Mouse (Mus musculus) lung, adult 18-20 months (tissue): ENCODE data around the gene Sec62.

Experiments
- DNase-seq, 2 experiments: peaks; one replicate each; pipeline ENCODE4 v3.0.0; 2022; ENCODE audit warnings: mixed read lengths in 2 of 2

Sec62 gene

DNA sequence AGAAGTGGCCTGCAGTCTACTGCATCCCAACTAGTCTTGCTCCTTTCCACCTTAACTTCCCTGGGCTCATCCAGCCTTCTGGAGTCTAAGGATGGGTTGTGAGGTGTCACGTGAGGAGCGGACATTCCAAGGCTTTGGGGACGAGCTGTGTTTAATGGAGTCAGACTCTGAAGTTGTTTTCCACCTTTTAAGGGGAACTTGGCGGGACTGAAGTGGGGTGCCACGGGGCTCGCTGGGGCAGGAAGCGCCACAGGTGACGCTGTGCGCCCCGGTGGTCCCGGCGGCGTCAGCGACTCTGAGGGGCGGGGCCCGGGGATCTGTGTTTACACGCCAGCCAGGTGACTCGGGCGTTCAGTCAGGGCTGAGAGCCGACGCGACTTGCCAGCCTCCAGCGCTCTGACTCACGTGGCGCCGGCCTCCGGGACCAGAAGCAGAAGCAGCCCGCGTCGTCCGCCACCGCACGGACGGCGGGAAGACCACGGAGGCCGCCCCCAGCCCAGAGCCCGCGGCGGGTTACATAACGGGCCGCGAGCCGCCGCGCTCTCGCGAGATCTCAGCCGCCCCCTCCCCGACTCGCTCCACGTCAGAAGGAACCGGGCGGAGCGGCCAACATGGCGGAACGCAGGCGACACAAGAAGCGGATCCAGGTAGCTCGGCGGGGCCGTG is at the start of gene Sec62:
Gene Sec62, plus strand, starts transcription at position 139 of the 666 bp plus-strand sequence.
- peak; percentile 91 to 92 for DNase-seq

DNA sequence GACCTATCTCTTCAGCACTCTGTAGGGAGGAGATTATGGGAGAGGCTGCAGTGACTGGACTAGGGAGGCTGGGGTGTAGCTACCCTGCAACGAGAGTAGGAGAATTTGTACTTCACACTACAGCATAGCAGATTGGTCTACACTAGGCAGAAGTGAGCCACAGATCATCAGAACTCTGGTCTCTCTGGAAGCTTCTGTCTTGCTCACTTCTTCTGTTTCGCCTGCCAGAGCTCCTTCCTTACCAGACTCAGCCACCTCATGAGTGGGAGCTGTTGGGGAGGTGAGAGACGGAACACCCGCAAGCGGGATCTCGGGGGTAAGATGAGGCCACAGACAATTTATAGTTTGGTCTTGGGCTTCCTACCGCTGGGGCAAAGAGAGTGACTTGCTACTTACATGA is 49.8 kb upstream of the Sec62 start:
- no peak for DNase-seq

DNA sequence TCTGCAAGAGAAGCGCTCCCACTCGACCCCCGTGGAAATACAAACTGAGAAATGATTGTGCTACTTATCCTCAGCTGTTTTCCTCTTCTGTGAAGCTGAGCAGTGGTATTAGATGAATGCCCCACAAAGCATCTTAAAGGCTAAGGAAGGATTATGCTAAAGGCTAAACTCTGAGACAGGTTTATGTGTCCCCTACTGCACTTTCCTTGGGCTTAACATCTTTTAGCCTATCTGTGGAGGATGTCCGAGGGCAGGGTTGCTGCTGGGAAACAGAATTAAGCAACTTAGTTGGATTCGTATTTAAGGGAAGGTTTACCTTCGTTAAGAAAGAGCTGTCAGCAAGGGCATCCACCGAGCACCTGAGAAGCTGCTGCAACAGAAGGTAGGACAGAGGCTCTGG is 46.7 kb upstream of the Sec62 start, which contains the start of gene Samd7:
Gene Samd7, plus strand, starts transcription at position 288 of the 400 bp plus-strand sequence.
- DNase-seq = no peak

DNA sequence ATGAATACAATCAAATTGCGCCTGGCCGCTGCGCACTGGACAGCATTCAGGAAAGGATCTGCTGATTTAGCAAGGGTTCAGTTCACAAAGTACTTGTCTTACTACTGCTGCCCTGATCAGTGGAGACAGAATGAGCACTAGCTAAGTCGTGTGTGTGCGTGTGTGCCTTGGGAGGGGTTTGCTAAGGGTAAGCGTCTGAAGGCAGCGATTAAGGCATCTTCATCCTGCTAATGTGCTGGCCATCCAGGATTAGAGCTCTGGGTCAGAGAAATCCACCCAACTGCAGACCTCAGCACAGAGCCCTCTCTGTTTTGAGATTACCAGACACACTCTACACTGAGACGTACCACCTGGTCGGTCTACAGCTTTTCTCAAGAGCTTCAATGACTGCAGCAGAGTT is 44.4 kb upstream of the Sec62 start:
- no peak for DNase-seq

DNA sequence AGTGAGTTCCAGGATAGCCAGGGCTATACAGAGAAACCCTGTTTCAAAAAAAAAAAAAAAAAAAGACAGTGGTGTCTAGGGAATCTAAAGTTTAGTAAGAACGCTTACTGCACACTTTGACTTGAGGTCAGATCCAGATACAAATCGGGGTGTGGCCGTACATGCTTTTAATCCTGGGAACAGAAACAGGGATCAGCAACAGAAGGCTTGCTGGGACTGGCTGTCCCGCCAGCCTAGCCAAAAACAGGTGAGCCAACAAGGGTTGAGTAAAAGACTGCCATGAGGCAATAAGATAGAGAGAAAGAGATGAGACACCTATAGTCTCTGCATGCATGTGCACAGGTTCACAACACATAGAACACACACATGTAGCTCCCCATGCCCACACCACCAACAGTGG is 38.0 kb upstream of the Sec62 start:
- no peak for DNase-seq

DNA sequence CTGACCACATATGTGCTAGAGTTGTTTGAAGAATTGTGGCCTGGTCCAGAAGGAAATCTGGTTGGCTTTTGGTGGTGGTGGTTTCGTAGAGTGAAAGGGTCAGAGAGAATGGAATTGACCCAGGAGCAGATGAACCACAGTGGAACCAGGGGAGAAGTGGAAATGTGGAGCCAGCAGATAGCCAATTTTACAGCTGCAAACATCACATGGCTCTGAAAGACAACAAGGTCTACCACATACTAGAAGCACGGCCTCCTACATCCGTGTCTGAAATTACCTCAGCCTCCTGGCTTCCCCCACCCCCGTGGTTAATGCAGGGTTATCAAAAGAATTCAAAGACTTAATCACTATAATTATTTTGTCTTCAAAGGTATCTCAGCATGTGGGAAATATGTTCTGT is 27.8 kb upstream of the Sec62 start:
- DNase-seq = no peak

DNA sequence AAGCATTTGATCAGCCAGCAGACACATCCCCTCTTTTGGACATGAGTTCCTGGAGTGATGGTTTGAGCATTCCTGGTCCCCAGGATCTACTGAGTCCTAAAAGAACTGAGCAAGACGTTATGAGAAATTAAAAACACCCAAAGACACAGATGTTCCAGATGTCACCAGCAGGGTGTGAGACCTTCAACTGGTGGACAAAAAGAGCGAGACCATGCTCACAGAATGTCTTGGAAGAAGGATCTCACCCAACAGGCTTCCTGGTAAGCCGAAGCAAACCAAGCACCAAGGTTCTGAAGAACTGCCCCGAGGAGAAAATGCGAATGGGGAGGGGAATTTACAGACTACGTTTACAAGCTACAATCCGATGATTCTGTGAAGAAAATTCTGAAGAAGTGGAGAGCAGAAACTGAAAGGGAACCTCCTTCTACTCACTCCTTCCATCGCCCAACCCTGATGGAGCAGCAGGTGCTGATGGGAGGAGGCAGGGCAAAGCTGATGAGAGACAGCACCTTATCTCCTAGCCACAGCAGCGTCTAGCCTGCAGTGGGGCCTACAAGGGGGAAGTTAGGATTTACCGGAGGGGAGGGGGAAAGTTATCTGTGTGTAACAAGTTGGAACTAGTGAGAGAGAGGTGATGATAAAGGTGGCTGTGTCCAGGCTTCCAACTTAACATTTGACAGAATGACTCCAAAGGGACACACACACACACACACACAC is 27.2 kb upstream of the Sec62 start:
- peak; percentile 17 for DNase-seq

DNA sequence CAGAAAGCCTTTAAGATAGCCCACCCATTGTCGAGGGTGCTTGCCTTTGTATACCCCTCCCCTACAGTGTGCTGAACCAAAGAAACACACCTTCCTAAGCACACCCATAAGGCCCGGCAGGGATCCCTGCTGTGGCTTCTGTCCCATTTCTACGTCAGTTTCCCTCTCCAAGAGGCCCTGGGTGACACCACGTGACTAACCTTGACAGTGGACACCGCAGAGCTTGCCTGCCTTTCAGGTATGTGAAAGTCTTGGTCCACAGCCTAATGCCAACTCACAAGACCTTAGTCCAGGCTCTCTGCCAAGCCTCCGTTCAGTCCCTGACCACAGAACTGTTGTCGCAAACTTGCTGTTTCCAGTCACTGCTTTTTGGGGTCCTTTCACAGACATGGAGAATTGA is 26.5 kb upstream of the Sec62 start:
- peak; percentile 58 to 75 for DNase-seq

DNA sequence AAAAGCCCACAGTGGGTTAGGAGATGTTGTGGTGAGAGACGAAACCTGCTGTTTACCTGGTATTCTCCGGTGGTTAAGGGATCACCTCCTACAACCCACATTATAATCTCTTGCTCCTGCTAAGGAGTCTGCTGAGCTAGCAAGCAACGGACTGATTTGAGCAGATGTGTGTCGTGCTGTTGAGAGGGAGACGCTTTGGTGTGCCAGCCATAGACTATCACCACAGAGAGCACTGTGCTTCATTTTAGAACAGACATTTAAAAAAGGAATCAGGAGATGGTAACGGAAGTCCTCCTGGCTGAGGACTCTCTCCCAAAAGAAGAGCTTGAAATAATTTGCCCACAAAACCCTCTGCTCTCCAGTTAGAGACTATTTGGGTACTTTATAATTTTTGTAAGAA is 25.4 kb upstream of the Sec62 start:
- DNase-seq = no peak

DNA sequence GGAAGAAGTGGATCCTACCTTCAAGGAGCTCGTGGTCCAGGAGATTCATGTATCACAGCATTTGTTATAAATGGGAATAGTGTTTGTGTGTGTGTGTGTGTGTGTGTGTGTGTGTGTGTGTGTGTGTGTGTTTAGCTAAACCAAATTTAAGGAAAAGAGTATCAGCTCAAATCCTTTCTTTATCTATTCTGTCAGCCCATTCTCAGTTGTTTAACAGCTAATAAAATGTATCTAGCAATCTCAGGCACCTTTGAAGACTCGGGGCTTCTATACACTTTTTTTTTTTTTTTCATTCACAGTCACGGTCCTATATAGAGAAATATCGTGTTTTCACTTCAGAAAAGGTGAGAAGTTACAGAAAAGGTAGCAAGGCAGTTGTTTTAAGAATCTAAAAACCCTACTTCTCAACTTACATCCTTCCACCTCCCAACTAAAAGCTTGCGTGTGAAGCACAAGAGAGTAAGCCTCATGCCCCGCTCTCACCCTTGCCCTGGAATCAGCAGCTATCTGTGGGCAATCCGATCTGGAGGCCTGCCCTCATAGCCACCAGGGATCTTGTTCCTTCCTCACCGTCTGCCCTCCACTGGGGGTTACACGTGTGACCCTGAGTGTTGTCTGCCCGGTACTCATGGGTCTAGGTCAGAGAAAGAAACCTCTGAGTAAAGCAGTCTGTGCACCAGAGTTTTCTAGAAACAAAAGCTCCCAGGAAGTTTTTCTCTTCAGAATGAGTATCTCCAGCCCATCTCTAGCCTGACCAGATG is 22.7 kb upstream of the Sec62 start:
- DNase-seq = no peak

DNA sequence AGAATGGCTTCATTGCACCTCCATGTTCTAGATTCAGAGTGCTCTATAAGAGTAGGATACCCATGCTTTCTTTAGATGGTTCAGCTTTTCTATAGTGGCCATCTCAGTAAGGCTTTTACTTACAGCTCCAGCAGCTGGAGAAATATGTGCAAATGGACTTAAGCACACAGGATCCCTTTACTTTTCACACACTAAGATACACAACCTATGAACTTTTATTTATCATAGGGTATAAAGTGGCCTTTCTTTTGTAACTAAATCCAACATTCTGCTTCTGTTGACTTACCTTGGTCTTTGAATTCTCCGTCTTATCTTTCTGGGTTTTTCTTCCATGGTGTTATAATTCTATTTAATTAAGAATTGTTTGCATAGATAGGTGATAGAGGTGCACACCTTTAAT is 21.1 kb upstream of the Sec62 start:
- DNase-seq = no peak

DNA sequence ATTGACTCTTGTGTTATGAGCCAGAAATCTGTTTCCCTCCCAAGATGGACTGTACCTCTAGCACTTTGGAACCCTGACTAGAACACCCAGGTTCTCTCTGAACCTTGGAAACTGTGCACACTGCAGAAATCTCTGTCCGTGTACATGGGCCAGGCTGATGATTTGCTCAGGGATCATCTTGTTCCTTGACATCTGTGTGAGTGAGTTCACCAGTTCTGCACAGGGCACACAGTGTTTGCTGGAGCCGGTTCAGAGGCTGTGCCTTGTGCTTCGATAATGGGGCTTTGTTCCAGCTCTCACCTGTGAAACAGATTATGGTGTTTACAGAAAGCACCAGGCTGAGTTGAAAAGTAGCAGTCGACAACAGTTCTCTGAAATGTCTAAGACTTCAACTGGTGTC is 20.0 kb upstream of the Sec62 start:
- DNase-seq = no peak

DNA sequence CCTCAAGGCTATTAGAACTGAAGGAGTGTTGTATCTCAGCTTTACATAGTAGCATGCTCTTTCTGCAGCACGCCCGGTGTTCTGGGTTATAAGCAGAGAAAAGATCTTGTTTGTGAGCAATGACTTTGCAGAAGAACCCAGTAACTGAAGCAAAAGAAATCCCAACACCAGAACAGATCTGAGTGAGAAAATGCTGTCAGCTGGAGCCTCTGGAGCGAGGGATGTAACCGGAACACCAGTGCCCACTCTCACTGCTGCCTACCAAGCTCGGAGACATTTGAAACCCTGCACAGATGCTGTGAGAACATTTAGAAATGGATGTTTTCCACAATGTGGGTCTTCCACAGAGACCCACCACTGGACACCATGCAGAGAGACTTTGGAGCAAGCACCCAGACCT is 18.0 kb upstream of the Sec62 start:
- no peak for DNase-seq

DNA sequence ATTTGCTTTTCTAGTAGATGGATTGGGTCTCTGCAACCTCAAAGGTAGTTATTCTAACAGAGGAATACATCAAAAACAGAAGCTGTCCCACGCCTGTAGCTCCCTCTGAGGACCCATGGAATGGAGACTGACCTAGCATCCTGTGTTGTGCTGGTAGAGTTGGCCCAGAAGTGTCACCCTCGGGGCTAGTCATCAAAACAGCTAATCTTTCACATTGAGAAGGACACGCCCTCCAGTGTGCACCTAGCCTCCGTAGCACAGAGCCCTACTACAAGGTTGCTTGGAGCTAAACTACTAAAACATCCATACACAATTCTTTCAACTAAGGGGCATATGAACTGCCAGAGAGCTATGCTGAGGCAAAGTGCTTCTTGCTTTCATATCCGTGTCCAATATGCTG is 14.7 kb upstream of the Sec62 start:
- no peak for DNase-seq

DNA sequence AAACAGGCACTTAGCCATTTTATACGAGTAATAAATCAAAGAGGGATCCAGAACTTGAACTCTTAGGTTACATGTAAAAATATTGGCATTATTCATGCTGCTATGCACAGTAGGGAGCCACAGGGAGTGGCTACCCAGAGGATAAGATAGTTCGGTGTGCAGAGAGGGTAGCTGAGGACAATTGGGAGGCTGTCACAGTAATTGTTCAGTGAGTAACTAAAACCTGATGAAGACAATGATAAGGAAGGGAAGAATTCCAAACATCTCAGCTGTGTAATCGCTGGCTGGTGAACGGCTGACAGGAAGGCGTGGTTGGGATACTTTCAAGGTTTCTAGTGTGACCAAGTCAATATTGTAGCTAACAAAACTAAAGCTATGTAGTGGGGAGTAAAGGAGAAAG is 4.1 kb upstream of the Sec62 start:
- DNase-seq = peak; percentile 23 to 47

DNA sequence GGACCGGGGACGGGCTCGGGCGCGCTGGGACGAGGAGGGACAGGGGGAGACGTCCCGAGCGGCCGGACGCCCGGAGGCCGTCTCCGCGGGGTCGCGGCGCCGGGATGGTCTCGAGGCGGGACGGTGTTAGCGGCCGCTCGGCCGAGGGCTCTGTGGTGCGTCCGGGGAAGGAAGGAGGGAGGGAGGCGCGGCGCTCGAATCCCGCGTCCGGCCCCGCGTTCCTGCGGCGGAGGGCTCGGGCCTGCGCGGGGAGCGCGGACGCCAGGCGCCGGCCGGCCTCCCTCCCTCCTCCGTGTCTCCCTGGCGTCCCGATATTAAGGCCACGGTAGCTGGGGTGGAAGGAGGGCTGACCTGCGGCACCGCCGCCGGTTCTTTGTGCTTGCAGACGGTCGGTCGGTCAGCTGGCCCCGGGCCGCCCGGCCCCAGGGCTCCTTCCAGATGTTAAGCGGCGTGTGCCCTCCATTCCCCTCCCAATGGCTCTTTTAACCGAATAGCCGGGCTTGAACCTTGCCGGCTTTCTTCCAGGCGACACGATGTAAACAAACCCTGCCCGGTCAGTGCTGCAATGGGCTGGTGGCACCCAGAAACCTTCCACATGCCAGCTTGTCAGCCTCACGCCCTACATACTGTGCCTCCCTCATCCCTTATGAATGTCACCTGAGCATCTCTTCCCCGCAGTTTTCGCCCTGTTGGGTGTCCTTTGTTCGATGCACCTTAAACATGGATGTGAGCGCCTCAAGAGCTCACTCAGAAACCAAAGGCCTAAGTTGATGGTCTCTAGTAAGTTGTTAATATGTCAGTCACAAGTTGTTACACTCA is 937 bp downstream of the Sec62 start:
- DNase-seq = peak; percentile 50 to 53

DNA sequence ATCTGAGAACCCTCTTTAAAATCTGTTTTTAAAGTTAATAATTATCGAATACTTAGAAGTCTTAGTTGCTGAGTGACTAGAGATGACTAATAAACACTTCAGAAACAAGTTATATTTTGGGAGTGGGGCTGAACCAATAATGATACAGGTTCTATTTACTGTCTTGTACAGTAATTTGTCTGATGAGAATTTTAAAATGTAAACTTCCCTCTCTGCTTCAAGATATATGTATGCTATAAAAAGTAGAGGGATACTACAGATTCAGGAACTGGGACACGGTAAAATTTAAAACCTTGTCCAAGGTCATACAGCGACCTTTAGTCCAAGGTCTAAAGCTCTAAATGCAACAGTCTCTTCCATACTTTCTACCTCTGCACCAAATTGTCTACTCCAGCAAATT is 9.5 kb downstream of the Sec62 start:
- no peak for DNase-seq

DNA sequence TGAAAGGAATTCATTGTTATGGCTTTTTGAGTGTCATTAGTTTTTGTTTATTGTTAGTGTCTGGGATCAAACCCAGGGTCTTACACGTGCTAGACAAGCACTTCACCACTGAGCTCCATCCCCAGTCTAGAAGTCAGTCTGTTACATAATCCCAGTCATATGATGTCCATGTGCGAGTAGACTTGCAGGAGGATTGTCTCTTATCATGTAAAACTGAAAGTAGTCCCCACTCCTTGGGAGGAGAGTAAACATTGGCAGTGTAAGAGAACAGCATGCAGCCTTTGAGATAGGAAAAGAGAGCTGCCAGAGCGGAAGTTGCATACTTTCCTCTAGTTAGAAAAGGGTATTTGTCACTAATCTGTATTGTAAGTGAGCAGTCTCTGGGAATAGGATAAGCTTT is 20.2 kb downstream of the Sec62 start:
- peak; percentile 30 to 66 for DNase-seq

DNA sequence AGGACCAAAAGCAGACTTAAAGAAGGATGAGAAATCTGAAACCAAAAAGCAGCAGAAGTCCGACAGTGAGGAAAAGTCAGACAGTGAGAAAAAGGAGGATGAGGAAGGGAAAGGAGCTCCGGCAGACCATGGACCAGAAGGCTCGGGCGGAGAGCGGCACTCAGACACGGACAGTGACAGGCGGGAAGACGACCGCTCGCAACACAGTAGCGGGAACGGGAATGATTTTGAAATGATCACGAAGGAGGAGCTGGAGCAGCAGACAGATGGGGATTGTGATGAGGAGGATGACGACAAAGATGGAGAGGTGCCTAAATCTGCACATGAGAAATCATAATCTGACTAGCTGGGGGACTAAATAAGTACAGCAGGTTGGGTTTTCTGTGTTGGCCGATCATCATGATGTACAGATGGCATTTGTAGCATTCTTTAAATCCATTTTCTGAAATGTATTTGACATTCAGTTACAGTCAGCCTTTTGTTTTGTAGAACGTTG is 26.0 kb downstream of the Sec62 start:
- no peak for DNase-seq

DNA sequence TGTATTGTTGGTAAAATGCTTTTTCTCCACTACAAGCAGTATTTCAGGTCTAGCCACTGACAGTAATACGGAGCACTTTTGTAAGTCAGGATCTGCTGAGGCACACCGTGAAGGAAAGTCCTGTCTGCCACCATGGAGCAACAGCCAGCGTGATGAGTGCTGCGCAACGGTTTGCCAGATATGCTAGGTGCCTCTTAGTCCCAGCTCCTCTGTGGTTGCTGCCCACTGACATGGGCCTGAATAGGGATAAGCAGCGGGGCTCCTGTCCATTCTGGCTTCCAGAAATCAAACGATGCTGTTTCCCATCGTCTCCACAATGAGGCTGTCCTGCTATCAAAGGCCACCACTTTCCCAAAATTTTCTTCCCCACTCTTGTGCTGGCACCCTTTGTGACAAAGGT is 29.5 kb downstream of the Sec62 start:
- no peak for DNase-seq

DNA sequence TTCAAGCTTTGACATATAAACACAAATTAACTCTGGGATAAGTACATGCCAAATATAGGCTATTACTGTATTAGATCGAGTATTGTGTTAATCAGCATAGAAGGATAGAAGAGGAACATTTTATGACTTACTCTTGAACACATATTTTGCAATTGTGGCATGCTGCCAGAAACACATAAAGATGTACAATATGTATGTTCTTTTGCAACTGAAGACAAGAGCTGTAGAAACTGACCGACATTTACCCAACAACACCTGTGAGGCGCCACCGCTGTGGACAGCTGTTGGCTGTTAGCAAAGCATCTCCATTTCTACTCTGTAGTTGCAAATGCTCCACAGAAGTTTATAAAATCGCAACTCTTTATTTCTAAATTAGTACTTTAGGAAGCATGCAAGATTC is 33.4 kb downstream of the Sec62 start:
- no peak for DNase-seq

DNA sequence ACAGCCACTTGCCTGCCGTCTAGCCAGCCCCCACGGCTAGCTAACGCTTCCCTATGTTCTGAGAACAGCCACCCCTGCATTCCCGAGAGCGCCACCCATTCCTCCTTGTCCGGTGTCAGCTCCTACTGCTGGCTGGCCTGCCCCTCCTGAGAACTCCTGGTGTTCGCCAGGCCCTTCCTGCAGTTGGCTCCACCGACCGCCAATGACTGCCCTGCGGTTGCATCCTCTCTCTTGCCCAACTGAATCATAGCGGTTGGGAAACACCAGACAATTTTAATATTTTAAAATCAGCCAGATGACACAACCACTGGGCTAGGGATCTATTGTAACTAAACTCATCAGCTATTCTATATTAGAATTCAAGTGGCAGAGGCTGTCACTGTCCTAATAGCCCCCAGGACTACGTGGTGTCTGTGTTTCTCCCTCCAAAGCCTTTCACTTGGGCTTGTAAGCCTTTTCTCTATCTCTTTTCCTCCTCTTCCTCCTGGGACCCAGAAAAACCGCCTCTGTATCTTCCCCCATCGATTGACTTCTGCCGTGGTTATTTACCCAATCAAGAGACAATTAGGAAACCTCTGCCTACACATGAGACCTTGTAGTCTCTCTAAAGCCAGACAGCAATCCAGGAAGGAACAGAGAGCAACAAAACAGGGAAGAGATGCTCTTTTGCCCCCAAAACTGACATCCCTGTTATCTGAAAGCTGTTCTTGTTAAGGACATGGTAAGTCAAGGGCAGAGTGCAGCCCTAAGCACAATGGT is 39.4 kb downstream of the Sec62 start:
- peak in 1 of 2 experiments; percentile 14 for DNase-seq
